Mouse (Mus musculus) neural tube, embryonic 14.5 days (tissue): ENCODE measurements around the gene Hoxb8. TPM values are rescaled to one million over a fixed set of nuclear protein-coding genes. Genes with fewer than 3 reads are reported as not detected.
A peak's percentile ranks its signal among the peaks of the same experiment; 100 is the strongest.

Source experiments
- ATAC-seq: fragments of 200-750 bp; cut with Nextera tagmentation; 2 replicates; pipeline ENCODE4 v1.8.0; 2017; ENCODE audit warnings: low read depth, mild to moderate bottlenecking, moderate TSS enrichment, moderate library complexity
- H3K27ac ChIP-seq: fragments of 300-500 bp; sonication (generic); 2 replicates; pipeline ENCODE4 v1.5.1; 2014; ENCODE audit warnings: low read depth, mild to moderate bottlenecking, control low read depth, low read length, moderate library complexity, mixed read lengths
- H3K27me3 ChIP-seq: fragments of 300-500 bp; sonication (generic); 2 replicates; pipeline ENCODE4 v1.6.1; 2014; ENCODE audit warnings: low read length; ENCODE audit not compliant: control insufficient read depth, insufficient read depth
- H3K36me3 ChIP-seq: fragments of 300-500 bp; sonication (generic); 2 replicates; pipeline ENCODE4 v1.6.1; 2014; ENCODE audit warnings: low read length, mixed read lengths; ENCODE audit not compliant: control insufficient read depth, insufficient read depth
- H3K4me1 ChIP-seq: fragments of 300-500 bp; sonication (generic); 2 replicates; pipeline ENCODE4 v1.6.1; 2014; ENCODE audit warnings: low read length; ENCODE audit not compliant: control insufficient read depth, insufficient read depth
- H3K4me2 ChIP-seq: fragments of 300-500 bp; sonication (generic); 2 replicates; pipeline ENCODE4 v1.6.1; 2014; ENCODE audit warnings: mild to moderate bottlenecking, low read depth, low read length, control low read depth
- H3K4me3 ChIP-seq: fragments of 300-500 bp; sonication (generic); 2 replicates; pipeline ENCODE4 v1.5.1; 2014; ENCODE audit warnings: low read depth, low read length, control low read depth, mixed read lengths
- H3K9ac ChIP-seq: fragments of 300-500 bp; sonication (generic); replicated peaks from 2 replicates; pipeline ENCODE4 v1.6.1; 2014; ENCODE audit warnings: low read depth, mild to moderate bottlenecking, control low read depth, low read length, mixed read lengths
- H3K9me3 ChIP-seq: fragments of 300-500 bp; sonication (generic); 2 replicates; pipeline ENCODE4 v1.6.1; 2016; ENCODE audit warnings: low read length; ENCODE audit not compliant: control insufficient read depth
- WGBS: fragments of 180-500 bp; shearing (Covaris S2); extraction: QIAGEN DNeasy Blood & Tissue Kit; methylation state at CpG from one replicate; pipeline ENCODE4 v1.1.7; 2014; 5-methylcytosine and 5-hydroxymethylcytosine counted together
- polyA plus RNA-seq: library from polyadenylated mRNA; unstranded; fragments of >200 nt; fragmentation: Nextera tagmentation; extraction: Ambion mirVana; gene quantifications from 2 replicates; pipeline ENCODE4 v1.2.1, GENCODE M21; 2014

The Hoxb8 gene
- polyA plus RNA-seq, 1 experiment from 2014 or later = 120 TPM

DNA sequence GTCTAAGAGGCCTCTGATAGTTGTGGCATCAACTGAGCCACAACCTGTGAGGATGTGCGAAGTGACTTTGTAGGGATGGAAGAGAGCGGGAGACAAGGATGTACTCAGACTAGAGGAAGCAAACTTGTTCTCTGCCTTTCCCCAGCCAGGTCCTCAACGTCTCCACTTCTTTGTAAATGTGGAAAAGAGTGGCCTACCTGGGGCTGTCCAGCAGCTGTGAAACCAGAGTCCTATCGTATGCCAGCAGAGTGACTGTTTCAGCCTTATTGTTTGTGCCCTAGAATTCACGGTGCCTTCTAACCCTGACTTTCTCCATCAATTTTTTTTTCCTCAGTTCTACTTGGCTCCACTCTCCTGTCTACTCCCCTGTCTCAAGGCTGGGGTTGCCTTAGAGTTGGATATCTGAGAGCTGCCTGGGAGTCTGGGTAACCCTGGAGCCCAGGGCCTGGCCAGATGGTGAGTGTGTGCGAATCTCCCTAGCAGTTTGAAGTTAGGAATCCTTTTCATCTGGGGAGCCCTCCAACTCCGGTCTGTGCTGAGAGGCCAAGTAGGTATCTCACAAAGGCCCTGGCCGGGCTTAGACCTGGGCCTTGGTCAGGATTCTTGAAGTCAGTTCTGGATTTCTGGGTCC lies 17.2 kb upstream of the Hoxb8 start:
- ATAC-seq = no peak
- Histone ChIP-seq H3K4me1 (peaks cover 59% of the 10 kb centered on the region), H3K9ac (peak overlapping the region; percentile 47; the same call in 1 of the 2 replicates), H3K36me3 (no peaks in the 10 kb centered on the region), H3K4me3 (no peak overlapping the region), H3K4me2 (0 out of 2 replicates have a peak overlapping the region, but pooled peaks have one; percentile 40), H3K27ac (no peak overlapping the region; the same call in 1 of the 2 replicates), H3K27me3 (no peaks in the 10 kb centered on the region), H3K9me3 (no peaks in the 10 kb centered on the region)
- 30% methylated on average over 8 of the region's 8 CpGs for WGBS

- Histone ChIP-seq H3K36me3 (no peaks in the 10 kb centered on the region), H3K4me2 (peak overlapping the region; percentile 23), H3K27me3 (no peaks in the 10 kb centered on the region), H3K4me1 (peaks cover 62% of the 10 kb centered on the region), H3K4me3 (no peak overlapping the region), H3K9me3 (no peaks in the 10 kb centered on the region), H3K27ac (peak overlapping the region; percentile 48; the same call in 1 of the 2 replicates), H3K9ac (no peak overlapping the region; the same call in 1 of the 2 replicates)
- WGBS = 7% methylated on average over 7 of the region's 7 CpGs
- peak; percentile 26; the same call in 1 of the 2 replicates for ATAC-seq
Measured at GRCm38 (mm10) chr11:96265954-96266353, 15.8 kb upstream of the Hoxb8 start.

- no peak for ATAC-seq
- Histone ChIP-seq H3K27ac (peak overlapping the region; percentile 39; the same call in 1 of the 2 replicates), H3K4me3 (no peak overlapping the region), H3K9me3 (no peaks in the 10 kb centered on the region), H3K4me2 (peak overlapping the region; percentile 23; the same call in 1 of the 2 replicates), H3K36me3 (no peaks in the 10 kb centered on the region), H3K9ac (0 out of 2 replicates have a peak overlapping the region, but pooled peaks have one; percentile 12), H3K27me3 (no peaks in the 10 kb centered on the region), H3K4me1 (peaks cover 59% of the 10 kb centered on the region)
- WGBS = 44% methylated on average over 7 of the region's 7 CpGs
Measured at GRCm38 (mm10) chr11:96267021-96267920, 14.4 kb upstream of the Hoxb8 start.

- H3K27ac ChIP-seq = peak overlapping the region; percentile 64
- no peaks in the 10 kb centered on the region for H3K36me3 ChIP-seq
- 31% methylated on average over 1 of the region's 1 CpGs for WGBS
- ATAC-seq = no peak
- peak overlapping the region; percentile 100; the same call in 1 of the 2 replicates for H3K9ac ChIP-seq
- H3K9me3 ChIP-seq = no peaks in the 10 kb centered on the region
- H3K4me1 ChIP-seq = peaks cover 53% of the 10 kb centered on the region
- peak overlapping the region; percentile 100; the same call in 1 of the 2 replicates for H3K4me2 ChIP-seq
- H3K27me3 ChIP-seq = no peaks in the 10 kb centered on the region
- no peak overlapping the region for H3K4me3 ChIP-seq
Measured at GRCm38 (mm10) chr11:96268031-96268745, 13.5 kb upstream of the Hoxb8 start.

- Histone ChIP-seq H3K4me3 (peak overlapping the region; percentile 95), H3K4me2 (peak overlapping the region; percentile 100)
- peak; percentile 26; the same call in 1 of the 2 replicates for ATAC-seq
Measured at GRCm38 (mm10) chr11:96269869-96270268, 11.8 kb upstream of the Hoxb8 start.

DNA sequence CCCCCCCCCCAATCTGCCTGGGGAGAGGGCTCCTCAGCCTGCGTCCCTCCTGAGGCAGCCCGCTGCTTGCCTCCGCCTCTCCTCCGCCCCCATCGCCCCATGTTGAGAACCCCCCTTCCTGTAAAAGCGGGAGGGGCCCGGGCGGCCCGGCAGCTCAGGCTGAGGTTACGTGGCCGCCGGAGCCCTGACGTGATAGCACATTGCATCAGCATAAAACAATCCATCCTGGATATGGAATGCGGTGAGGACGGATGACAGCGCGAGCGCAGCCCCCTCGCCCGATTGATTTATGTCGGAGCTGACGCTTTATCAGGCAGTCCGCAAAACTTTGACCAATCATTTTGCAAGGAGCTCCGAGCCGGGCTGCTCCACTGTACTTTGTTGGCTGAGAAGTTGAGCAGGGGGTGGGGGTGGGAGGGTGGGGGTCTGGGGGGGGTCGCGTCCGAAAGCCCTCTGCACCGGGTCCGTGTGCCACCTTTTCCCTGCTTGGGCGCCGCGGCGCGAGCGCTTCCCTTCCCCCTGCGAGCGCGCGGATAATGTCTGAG lies 10.6 kb upstream of the Hoxb8 start, which contains the start of gene Hoxb9:
Hoxb9 (plus strand) TSS at position 462 of the 545 bp plus-strand sequence.
- H3K4me2 ChIP-seq = peak within 1 kb of the TSS; percentile 100
- H3K27ac ChIP-seq = peak within 1 kb of the TSS; percentile 100
- H3K36me3 ChIP-seq = no peaks in the 10 kb centered on the region
- ATAC-seq = peak; percentile 70
- H3K27me3 ChIP-seq = no peaks in the 10 kb centered on the region
- peak within 1 kb of the TSS; percentile 100 for H3K9ac ChIP-seq
- peaks cover 49% of the 10 kb centered on the region for H3K4me1 ChIP-seq
- WGBS = under 1% methylated on average over 38 of the region's 40 CpGs
- H3K9me3 ChIP-seq = no peaks in the 10 kb centered on the region
- H3K4me3 ChIP-seq = peak within 1 kb of the TSS; percentile 95

More at GRCm38 (mm10) chr11:96269869-96270268, 11.8 kb upstream of the Hoxb8 start:
- peak overlapping the region; percentile 100 for H3K9ac ChIP-seq
- no peaks in the 10 kb centered on the region for H3K36me3 ChIP-seq
- H3K4me1 ChIP-seq = peaks cover 44% of the 10 kb centered on the region
- peak overlapping the region; percentile 100 for H3K27ac ChIP-seq
- WGBS = under 1% methylated on average over 19 of the region's 19 CpGs
- H3K27me3 ChIP-seq = no peaks in the 10 kb centered on the region
- no peaks in the 10 kb centered on the region for H3K9me3 ChIP-seq

GRCm38 (mm10) chr11:96271541-96272011 lies 10.1 kb upstream of the Hoxb8 start:
- peak overlapping the region; percentile 100 for H3K4me2 ChIP-seq
- under 1% methylated on average over 52 of the region's 52 CpGs for WGBS
- H3K9me3 ChIP-seq = no peaks in the 10 kb centered on the region
- H3K36me3 ChIP-seq = no peaks in the 10 kb centered on the region
- peaks cover 50% of the 10 kb centered on the region for H3K4me1 ChIP-seq
- H3K9ac ChIP-seq = peak overlapping the region; percentile 100
- peak overlapping the region; percentile 95 for H3K4me3 ChIP-seq
- H3K27me3 ChIP-seq = no peaks in the 10 kb centered on the region
- ATAC-seq = peak; percentile 25; the same call in 1 of the 2 replicates
- peak overlapping the region; percentile 100 for H3K27ac ChIP-seq
